Mouse (Mus musculus) limb, embryonic 11.5 days (tissue): ENCODE results near the gene Mup3. TPM values are rescaled to one million over a fixed set of nuclear protein-coding genes. Genes with fewer than 3 reads are reported as not detected.
"Not testable (repeated sequence)": the region's sequence is repeated elsewhere in the genome, so short reads cannot be mapped to it uniquely, and the experiment has no call there.

ENCODE experiments used
- ATAC-seq: fragments of 200-750 bp; cut with Nextera tagmentation; 2 replicates; pipeline ENCODE4 v1.8.0; 2017; ENCODE audit warnings: low read depth; ENCODE audit not compliant: insufficient number of reproducible peaks, low FRiP score, low TSS enrichment
- DNase-seq: peaks from one replicate; pipeline ENCODE4 v3.0.0-alpha.2; 2015; ENCODE audit warnings: low spot score
- H3K27ac ChIP-seq: fragments of 300-500 bp; sonication (generic); replicated peaks from 2 replicates; pipeline ENCODE4 v1.5.1; 2014; ENCODE audit warnings: low read depth, mild to moderate bottlenecking, low read length
- H3K27me3 ChIP-seq: fragments of 300-500 bp; sonication (generic); 2 replicates; pipeline ENCODE4 v1.6.1; 2014; ENCODE audit warnings: mild to moderate bottlenecking, low read length, mixed read lengths; ENCODE audit not compliant: control insufficient read depth, insufficient read depth
- H3K36me3 ChIP-seq: fragments of 300-500 bp; sonication (generic); 2 replicates; pipeline ENCODE4 v1.6.1; 2014; ENCODE audit warnings: mild to moderate bottlenecking, low read length, moderate library complexity, mixed read lengths; ENCODE audit not compliant: control insufficient read depth, insufficient read depth
- H3K4me1 ChIP-seq: fragments of 300-500 bp; sonication (generic); 2 replicates; pipeline ENCODE4 v1.6.1; 2014; ENCODE audit warnings: low read length, mixed read lengths; ENCODE audit not compliant: control insufficient read depth, insufficient read depth
- H3K4me2 ChIP-seq: fragments of 300-500 bp; sonication (generic); 2 replicates; pipeline ENCODE4 v1.6.1; 2014; ENCODE audit warnings: low read depth, mild to moderate bottlenecking, moderate library complexity; ENCODE audit not compliant: severe bottlenecking
- H3K4me3 ChIP-seq: fragments of 300-500 bp; sonication (generic); 2 replicates; pipeline ENCODE4 v1.5.1; 2014; ENCODE audit warnings: low read depth, low read length
- H3K9ac ChIP-seq: fragments of 300-500 bp; sonication (generic); 2 replicates; pipeline ENCODE4 v1.6.1; 2014; ENCODE audit warnings: mild to moderate bottlenecking, low read length
- H3K9me3 ChIP-seq: fragments of 300-500 bp; sonication (generic); 2 replicates; pipeline ENCODE4 v1.6.1; 2016; ENCODE audit warnings: low read length; ENCODE audit not compliant: control insufficient read depth
- WGBS: fragments of 180-500 bp; shearing (Covaris S2); extraction: QIAGEN DNeasy Blood & Tissue Kit; methylation state at CpG from one replicate; pipeline ENCODE4 v1.1.7; 2014; 5-methylcytosine and 5-hydroxymethylcytosine counted together
- polyA plus RNA-seq: library from polyadenylated mRNA; unstranded; fragments of >200 nt; fragmentation: Nextera tagmentation; extraction: Ambion mirVana; gene quantifications from 2 replicates; pipeline ENCODE4 v1.2.1, GENCODE M21; 2014

Mup3 gene
- polyA plus RNA-seq, result not detected in 2 replicates

DNA sequence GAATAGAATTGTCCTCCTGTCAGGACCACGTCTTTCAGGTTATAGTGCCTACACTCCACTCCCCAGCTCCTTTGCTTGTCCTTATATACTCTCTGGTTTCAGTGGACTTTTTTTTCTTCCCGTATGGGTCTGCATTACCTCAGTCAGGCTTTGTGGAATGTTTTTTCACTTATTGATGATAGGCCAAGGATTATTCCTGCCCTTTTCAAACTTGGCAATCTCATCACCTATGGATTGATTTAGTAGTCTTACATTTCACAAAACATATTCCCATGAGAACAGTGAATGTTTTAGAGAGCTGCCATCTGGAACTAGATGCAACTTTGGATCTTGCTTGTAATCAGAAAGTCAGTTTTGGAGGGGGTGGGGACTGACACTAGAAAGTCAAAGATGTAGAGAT lies at the start of gene Mup3:
TSS of gene Mup3 (minus strand) at position 102 of the 400 bp plus-strand sequence.
- Histone ChIP-seq H3K9me3 (no peaks in the 10 kb centered on the region), H3K27me3 (no peaks in the 10 kb centered on the region), H3K36me3 (no peaks in the 10 kb centered on the region), H3K4me3 (no peak within 1 kb of the TSS), H3K4me1 (no peaks in the 10 kb centered on the region), H3K4me2 (no peak within 1 kb of the TSS), H3K9ac (no peak within 1 kb of the TSS), H3K27ac (no peak within 1 kb of the TSS)
- DNase-seq (no peak), ATAC-seq (no peak)
- 86% methylated on average over 2 of the region's 2 CpGs for WGBS

DNA sequence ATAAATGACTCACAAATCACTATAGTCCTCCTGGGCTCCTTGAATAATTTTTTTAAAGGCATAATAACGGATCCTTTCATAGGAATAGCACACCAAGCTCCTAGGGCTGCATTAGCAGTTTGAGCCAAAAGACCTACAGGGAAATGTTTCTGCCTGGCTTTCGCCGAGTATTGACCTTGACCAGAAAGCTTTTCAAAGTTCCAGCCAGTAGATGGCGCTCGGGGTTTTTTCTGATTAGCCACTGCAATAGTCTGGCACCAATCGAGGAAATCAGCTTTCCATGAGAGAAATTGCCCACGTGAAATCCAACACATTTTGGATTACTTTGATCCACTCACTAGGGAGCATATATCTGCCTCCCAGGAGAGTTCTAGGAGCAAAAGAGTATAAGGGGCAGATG lies 46.6 kb upstream of the Mup3 start:
- no peak overlapping the region for H3K9ac ChIP-seq
- H3K4me1 ChIP-seq, result no peaks in the 10 kb centered on the region
- WGBS, result 67% methylated on average over 7 of the region's 7 CpGs
- peaks cover 3% of the 10 kb centered on the region; the same call in 1 of the 2 replicates for H3K9me3 ChIP-seq
- no peaks in the 10 kb centered on the region for H3K27me3 ChIP-seq
- no peak for ATAC-seq
- no peak overlapping the region for H3K4me2 ChIP-seq
- DNase-seq, result peak; percentile 24
- H3K36me3 ChIP-seq, result no peaks in the 10 kb centered on the region
- no peak overlapping the region for H3K4me3 ChIP-seq
- no peak overlapping the region for H3K27ac ChIP-seq

DNA sequence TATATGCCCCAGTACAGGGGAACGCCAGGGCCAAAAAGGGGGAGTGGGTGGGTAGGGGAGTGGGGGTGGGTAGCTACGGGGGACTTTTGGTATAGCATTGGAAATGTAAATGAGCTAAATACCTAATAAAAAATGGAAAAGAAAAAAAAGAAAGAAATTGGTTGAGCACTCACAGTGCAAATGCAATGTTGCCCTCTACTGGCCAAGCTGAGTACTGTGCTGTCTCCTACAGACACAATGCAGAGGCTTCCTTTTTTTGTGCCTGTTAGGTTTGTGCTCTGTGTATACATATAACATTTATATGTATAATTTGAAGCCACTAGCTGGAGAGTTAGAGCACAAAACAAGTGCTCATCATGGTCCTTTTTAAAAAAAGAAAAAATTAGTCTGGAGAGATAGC lies 16.2 kb upstream of the Mup3 start:
- not testable (repeated sequence) for H3K27ac ChIP-seq, H3K4me1 ChIP-seq, H3K9ac ChIP-seq, H3K4me2 ChIP-seq, H3K4me3 ChIP-seq, H3K36me3 ChIP-seq, H3K9me3 ChIP-seq, H3K27me3 ChIP-seq, ATAC-seq
- WGBS, result 40% methylated on average over 1 of the region's 2 CpGs
- peak; percentile 28 for DNase-seq

DNA sequence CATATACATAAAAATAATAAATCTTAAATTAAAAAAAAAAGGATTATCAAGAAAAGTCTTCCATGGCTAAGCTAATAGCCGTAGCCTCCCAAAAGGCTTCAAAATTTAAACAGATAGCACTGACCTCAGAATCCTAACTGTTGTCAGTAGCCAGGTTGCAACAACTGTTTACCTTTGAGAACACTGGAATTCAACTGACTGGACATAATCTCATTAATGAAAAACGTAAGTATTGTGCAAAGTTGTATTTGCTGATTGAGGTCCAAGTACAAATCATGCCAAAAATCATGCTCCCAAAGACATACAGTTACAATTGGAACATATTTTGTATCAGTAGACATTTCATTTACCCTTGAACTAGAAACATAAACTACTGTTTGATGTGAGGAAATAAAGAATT lies 811 bp upstream of the Mup3 start:
- 85% methylated on average over 2 of the region's 2 CpGs for WGBS
- H3K27me3 ChIP-seq, result no peaks in the 10 kb centered on the region
- H3K36me3 ChIP-seq, result no peaks in the 10 kb centered on the region
- no peak overlapping the region for H3K27ac ChIP-seq
- no peaks in the 10 kb centered on the region for H3K9me3 ChIP-seq
- no peaks in the 10 kb centered on the region for H3K4me1 ChIP-seq
- no peak overlapping the region for H3K9ac ChIP-seq
- DNase-seq, result no peak
- ATAC-seq, result no peak
- no peak overlapping the region for H3K4me3 ChIP-seq
- no peak overlapping the region for H3K4me2 ChIP-seq

DNA sequence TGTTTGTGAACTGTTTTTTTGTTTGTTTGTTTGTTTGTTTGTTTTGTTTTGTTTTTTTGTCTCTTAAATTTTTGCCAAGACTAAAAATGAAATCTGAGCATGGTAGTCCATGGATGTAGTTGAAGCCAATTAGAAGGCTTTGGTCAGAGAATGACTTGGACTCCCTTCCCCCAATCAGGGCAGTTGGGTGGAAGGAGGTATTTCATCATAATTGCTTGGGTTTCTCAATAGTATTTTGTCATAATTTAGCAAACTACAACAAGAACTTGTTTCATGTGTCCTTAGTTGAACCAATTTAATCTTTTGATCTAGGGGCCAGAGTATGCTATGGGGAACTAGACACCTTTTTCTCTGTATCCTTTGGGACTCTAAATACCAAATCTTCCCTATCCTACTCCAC lies 4.4 kb downstream of the Mup3 start:
- DNase-seq (no peak), ATAC-seq (no peak)
- H3K27me3 ChIP-seq, result no peaks in the 10 kb centered on the region
- no peak overlapping the region for H3K27ac ChIP-seq
- H3K9me3 ChIP-seq, result no peaks in the 10 kb centered on the region
- no peaks in the 10 kb centered on the region for H3K4me1 ChIP-seq
- no peaks in the 10 kb centered on the region for H3K36me3 ChIP-seq
- no peak overlapping the region for H3K9ac ChIP-seq
- H3K4me2 ChIP-seq, result no peak overlapping the region
- no peak overlapping the region for H3K4me3 ChIP-seq

DNA sequence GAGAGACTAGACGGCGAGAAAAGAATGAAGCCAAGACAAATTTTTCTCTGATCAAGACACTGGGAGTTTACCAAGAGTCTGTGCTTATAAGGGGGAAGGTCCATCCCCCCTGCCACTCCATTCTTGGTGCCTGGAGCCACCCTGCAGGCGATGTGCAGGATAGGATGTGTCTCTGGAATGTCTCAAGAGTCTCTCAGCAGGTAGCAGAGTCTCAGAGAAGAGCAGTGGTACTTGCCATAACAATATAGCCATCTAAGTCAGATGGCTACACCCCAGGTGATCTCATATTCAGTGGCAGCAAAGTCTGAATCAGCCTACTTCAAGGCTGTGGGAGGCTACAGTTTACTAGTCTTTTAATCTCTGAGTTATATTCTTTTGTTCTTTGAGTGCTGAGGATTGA lies 12.0 kb downstream of the Mup3 start:
- no peak overlapping the region for H3K4me2 ChIP-seq

DNA sequence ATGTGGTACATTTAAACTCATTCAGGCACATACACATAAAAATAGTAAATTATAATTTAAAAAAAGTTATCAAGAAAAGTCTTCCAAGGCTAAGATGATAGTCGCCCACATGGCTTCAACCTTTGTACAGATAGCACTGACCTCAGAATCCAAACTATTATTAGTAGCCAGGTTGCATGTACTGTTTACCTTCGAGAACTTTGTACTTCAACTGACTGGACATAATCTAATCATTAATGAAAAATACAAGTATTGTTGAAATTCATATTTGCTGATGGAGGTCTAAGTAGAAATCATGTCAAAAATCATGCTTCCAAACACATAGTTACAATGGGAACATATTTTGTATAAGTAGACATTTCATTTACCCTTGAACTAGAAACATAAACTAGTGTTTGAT lies 32.4 kb downstream of the Mup3 start:
- not testable (repeated sequence) for H3K27me3 ChIP-seq, DNase-seq, ATAC-seq, H3K4me1 ChIP-seq, H3K27ac ChIP-seq, H3K4me2 ChIP-seq, H3K9me3 ChIP-seq, H3K4me3 ChIP-seq, H3K36me3 ChIP-seq, H3K9ac ChIP-seq
- 79% methylated on average over 2 of the region's 2 CpGs for WGBS

More for the DNA sequence above, 12.0 kb downstream of the Mup3 start:
- DNase-seq, result no peak
- Histone ChIP-seq H3K27ac (no peak overlapping the region), H3K4me1 (no peaks in the 10 kb centered on the region), H3K4me3 (no peak overlapping the region), H3K27me3 (no peaks in the 10 kb centered on the region), H3K9ac (no peak overlapping the region), H3K36me3 (no peaks in the 10 kb centered on the region), H3K9me3 (no peaks in the 10 kb centered on the region)
- 74% methylated on average over 3 of the region's 3 CpGs for WGBS
- no peak for ATAC-seq

DNA sequence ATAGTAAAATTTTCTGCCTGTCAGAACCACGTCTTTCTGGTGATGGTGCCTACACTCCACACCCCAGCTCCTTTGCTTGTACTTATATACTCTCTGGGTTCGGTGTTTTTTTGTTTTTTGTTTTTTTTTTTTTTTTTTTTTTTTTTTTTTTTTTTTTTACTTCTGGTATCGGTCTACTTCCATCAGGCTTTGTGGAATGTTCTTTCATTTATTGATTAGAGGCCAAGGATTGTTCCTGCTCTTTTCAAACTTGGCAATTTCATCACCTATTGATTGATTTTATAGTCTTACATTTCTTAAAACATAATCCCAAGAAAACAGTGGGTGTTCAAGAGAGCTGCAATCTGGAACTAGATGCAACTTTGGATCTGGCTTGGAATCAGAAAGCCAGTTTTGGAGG lies 33.1 kb downstream of the Mup3 start, which contains the start of gene Mup20:
TSS of gene Mup20 (minus strand) at position 101 of the 400 bp plus-strand sequence.
- not testable (repeated sequence) for H3K4me1 ChIP-seq, H3K36me3 ChIP-seq, ATAC-seq, H3K27ac ChIP-seq, DNase-seq, H3K4me3 ChIP-seq, H3K9me3 ChIP-seq, H3K27me3 ChIP-seq, H3K4me2 ChIP-seq, H3K9ac ChIP-seq
- 75% methylated on average over 2 of the region's 3 CpGs for WGBS
